Mouse (Mus musculus) hindbrain, embryonic 14.5 days (tissue): ENCODE results near the gene Flrt2. TPM values are rescaled to one million over a fixed set of nuclear protein-coding genes. Genes with fewer than 3 reads are reported as not detected.

Experiments
- ATAC-seq: fragments of 200-750 bp; cut with Nextera tagmentation; 2 replicates; pipeline ENCODE4 v1.8.0; 2017; ENCODE audit warnings: moderate number of reproducible peaks, mild to moderate bottlenecking, moderate TSS enrichment, moderate library complexity; ENCODE audit not compliant: low FRiP score
- DNase-seq: peaks from one replicate; pipeline ENCODE4 v3.0.0-alpha.2; 2015; ENCODE audit warnings: low spot score
- H3K27ac ChIP-seq: fragments of 300-500 bp; sonication (generic); 2 replicates; pipeline ENCODE4 v1.5.1; 2014; ENCODE audit warnings: mild to moderate bottlenecking, moderate library complexity
- H3K27me3 ChIP-seq: fragments of 300-500 bp; sonication (generic); 2 replicates; pipeline ENCODE4 v1.6.1; 2014; ENCODE audit warnings: mild to moderate bottlenecking, low read length, mixed read lengths; ENCODE audit not compliant: control insufficient read depth, insufficient read depth
- H3K36me3 ChIP-seq: fragments of 300-500 bp; sonication (generic); replicated peaks from 2 replicates; pipeline ENCODE4 v1.6.1; 2014; ENCODE audit not compliant: control insufficient read depth, insufficient read depth
- H3K4me1 ChIP-seq: fragments of 300-500 bp; sonication (generic); replicated peaks from 2 replicates; pipeline ENCODE4 v1.6.1; 2014; ENCODE audit warnings: antibody characterized with exemption, low read length, mixed read lengths; ENCODE audit not compliant: control insufficient read depth, insufficient read depth
- H3K4me2 ChIP-seq: fragments of 300-500 bp; sonication (generic); replicated peaks from 2 replicates; pipeline ENCODE4 v1.6.1; 2014; ENCODE audit warnings: mild to moderate bottlenecking, moderate library complexity
- H3K4me3 ChIP-seq: fragments of 300-500 bp; sonication (generic); replicated peaks from 2 replicates; pipeline ENCODE4 v1.5.1; 2014; ENCODE audit warnings: mild to moderate bottlenecking, low read length
- H3K9ac ChIP-seq: fragments of 300-500 bp; sonication (generic); 2 replicates; pipeline ENCODE4 v1.6.1; 2014
- H3K9me3 ChIP-seq: fragments of 300-500 bp; sonication (generic); 2 replicates; pipeline ENCODE4 v1.6.1; 2016; ENCODE audit warnings: low read length; ENCODE audit not compliant: control insufficient read depth
- WGBS: fragments of 180-500 bp; shearing (Covaris S2); extraction: QIAGEN DNeasy Blood & Tissue Kit; methylation state at CpG from one replicate; pipeline ENCODE4 v1.1.7; 2014; 5-methylcytosine and 5-hydroxymethylcytosine counted together
- polyA plus RNA-seq: library from polyadenylated mRNA; unstranded; fragments of >200 nt; fragmentation: Nextera tagmentation; extraction: Ambion mirVana; gene quantifications from 2 replicates; pipeline ENCODE4 v1.2.1, GENCODE M21; 2014

Gene Flrt2
- polyA plus RNA-seq, 1 experiment from 2014 or later, result 34.8 TPM

GRCm38 (mm10) chr12:95692948-95693650 lies 1.1 kb downstream of the Flrt2 start:
- no peaks in the 10 kb centered on the region for H3K9me3 ChIP-seq
- H3K27ac ChIP-seq, result peak overlapping the region; percentile 88
- H3K27me3 ChIP-seq, result 0 out of 2 replicates have a peak, but pooled peaks cover 4% of the 10 kb centered on the region
- no peak for ATAC-seq
- WGBS, result 2% methylated on average over 13 of the region's 13 CpGs
- peaks cover 8% of the 10 kb centered on the region; the same call in 1 of the 2 replicates for H3K4me1 ChIP-seq
- H3K36me3 ChIP-seq, result no peaks in the 10 kb centered on the region
- peak overlapping the region; percentile 80 for H3K9ac ChIP-seq
- H3K4me3 ChIP-seq, result peak overlapping the region; percentile 61
- peak overlapping the region; percentile 60 for H3K4me2 ChIP-seq
- DNase-seq, result no peak

- Histone ChIP-seq H3K9ac (peak overlapping the region; percentile 80), H3K27ac (peak overlapping the region; percentile 88), H3K27me3 (0 out of 2 replicates have a peak, but pooled peaks cover 4% of the 10 kb centered on the region)
Observed at GRCm38 (mm10) chr12:95693651-95694471, 1.8 kb downstream of the Flrt2 start.

GRCm38 (mm10) chr12:95694507-95694906 lies 2.5 kb downstream of the Flrt2 start:
- H3K9me3 ChIP-seq, result no peaks in the 10 kb centered on the region
- DNase-seq, result peak; percentile 54
- under 1% methylated on average over 8 of the region's 8 CpGs for WGBS
- H3K4me1 ChIP-seq, result peaks cover 19% of the 10 kb centered on the region
- 0 out of 2 replicates have a peak, but pooled peaks cover 4% of the 10 kb centered on the region for H3K27me3 ChIP-seq
- H3K27ac ChIP-seq, result peak overlapping the region; percentile 88
- H3K4me3 ChIP-seq, result peak overlapping the region; percentile 61
- peak overlapping the region; percentile 80 for H3K9ac ChIP-seq
- peak overlapping the region; percentile 60 for H3K4me2 ChIP-seq
- ATAC-seq, result no peak
- no peaks in the 10 kb centered on the region for H3K36me3 ChIP-seq

More at GRCm38 (mm10) chr12:95693651-95694471, 1.8 kb downstream of the Flrt2 start:
- Histone ChIP-seq H3K4me1 (peaks cover 14% of the 10 kb centered on the region), H3K9me3 (no peaks in the 10 kb centered on the region), H3K4me3 (peak overlapping the region; percentile 61), H3K36me3 (no peaks in the 10 kb centered on the region), H3K4me2 (peak overlapping the region; percentile 60)
- ATAC-seq (no peak), DNase-seq (peak; percentile 45)
- WGBS, result under 1% methylated on average over 28 of the region's 28 CpGs

GRCm38 (mm10) chr12:95694991-95695833 lies 3.2 kb downstream of the Flrt2 start:
- ATAC-seq (peak; percentile 91), DNase-seq (peak; percentile 79)
- Histone ChIP-seq H3K9ac (peak overlapping the region; percentile 80), H3K4me2 (peak overlapping the region; percentile 60), H3K36me3 (no peaks in the 10 kb centered on the region), H3K27ac (peak overlapping the region; percentile 88), H3K4me1 (peaks cover 19% of the 10 kb centered on the region), H3K9me3 (no peaks in the 10 kb centered on the region), H3K27me3 (0 out of 2 replicates have a peak, but pooled peaks cover 4% of the 10 kb centered on the region), H3K4me3 (peak overlapping the region; percentile 61)
- under 1% methylated on average over 65 of the region's 68 CpGs for WGBS

GRCm38 (mm10) chr12:95695834-95696521 lies 4.0 kb downstream of the Flrt2 start:
- H3K4me3 ChIP-seq, result peak overlapping the region; percentile 61
- DNase-seq (peak; percentile 54), ATAC-seq (no peak)
- H3K4me1 ChIP-seq, result peaks cover 19% of the 10 kb centered on the region
- peak overlapping the region; percentile 80 for H3K9ac ChIP-seq
- H3K4me2 ChIP-seq, result peak overlapping the region; percentile 60
- 0 out of 2 replicates have a peak, but pooled peaks cover 4% of the 10 kb centered on the region for H3K27me3 ChIP-seq
- H3K9me3 ChIP-seq, result no peaks in the 10 kb centered on the region
- peak overlapping the region; percentile 88 for H3K27ac ChIP-seq
- H3K36me3 ChIP-seq, result no peaks in the 10 kb centered on the region
- under 1% methylated on average over 28 of the region's 28 CpGs for WGBS

- peaks cover 16% of the 10 kb centered on the region for H3K4me1 ChIP-seq
- peak overlapping the region; percentile 61 for H3K4me3 ChIP-seq
- DNase-seq (no peak), ATAC-seq (no peak)
- no peaks in the 10 kb centered on the region for H3K36me3 ChIP-seq
- peak overlapping the region; percentile 80 for H3K9ac ChIP-seq
- 2% methylated on average over 6 of the region's 6 CpGs for WGBS
- peak overlapping the region; percentile 60 for H3K4me2 ChIP-seq
- H3K27ac ChIP-seq, result peak overlapping the region; percentile 88
- H3K9me3 ChIP-seq, result no peaks in the 10 kb centered on the region
- 0 out of 2 replicates have a peak, but pooled peaks cover under 1% of the 10 kb centered on the region for H3K27me3 ChIP-seq
Observed at GRCm38 (mm10) chr12:95696522-95697025, 4.5 kb downstream of the Flrt2 start.

GRCm38 (mm10) chr12:95698556-95698955 lies 6.5 kb downstream of the Flrt2 start:
- no peak for DNase-seq
- H3K27me3 ChIP-seq, result no peaks in the 10 kb centered on the region
- H3K4me2 ChIP-seq, result peak overlapping the region; percentile 60
- no peak for ATAC-seq
- 57% methylated on average over 1 of the region's 1 CpGs for WGBS
- H3K4me3 ChIP-seq, result peak overlapping the region; percentile 61
- peak overlapping the region; percentile 80 for H3K9ac ChIP-seq
- H3K36me3 ChIP-seq, result no peaks in the 10 kb centered on the region
- no peaks in the 10 kb centered on the region for H3K9me3 ChIP-seq
- 0 out of 2 replicates have a peak overlapping the region, but pooled peaks have one; percentile 39 for H3K27ac ChIP-seq
- H3K4me1 ChIP-seq, result peaks cover 13% of the 10 kb centered on the region

- no peaks in the 10 kb centered on the region for H3K36me3 ChIP-seq
- 88% methylated on average over 2 of the region's 2 CpGs for WGBS
- no peak overlapping the region for H3K4me2 ChIP-seq
- H3K4me1 ChIP-seq, result peaks cover 13% of the 10 kb centered on the region
- no peaks in the 10 kb centered on the region for H3K27me3 ChIP-seq
- H3K27ac ChIP-seq, result no peak overlapping the region
- H3K9ac ChIP-seq, result no peak overlapping the region
- no peak for ATAC-seq
- no peak overlapping the region for H3K4me3 ChIP-seq
- no peak for DNase-seq
- H3K9me3 ChIP-seq, result no peaks in the 10 kb centered on the region
Observed at GRCm38 (mm10) chr12:95700746-95701145, 8.7 kb downstream of the Flrt2 start.
